Mouse (Mus musculus) heart, postnatal 0 days (tissue): Measurements from ENCODE around the gene Sez6l. TPM values are rescaled to one million over a fixed set of nuclear protein-coding genes. Genes with fewer than 3 reads are reported as not detected.

Experiments used
- ATAC-seq: fragments of 200-750 bp; cut with Nextera tagmentation; 2 replicates; pipeline ENCODE4 v1.8.0; 2017; ENCODE audit warnings: low read depth, moderate number of reproducible peaks, moderate library complexity; ENCODE audit not compliant: insufficient read depth
- DNase-seq: peaks from one replicate; pipeline ENCODE4 v3.0.0-alpha.2; 2016; ENCODE audit warnings: low spot score
- H3K27ac ChIP-seq: fragments of 300-500 bp; sonication (generic); 2 replicates; pipeline ENCODE4 v1.5.1; 2014; ENCODE audit warnings: low read depth, mild to moderate bottlenecking
- H3K27me3 ChIP-seq: fragments of 300-500 bp; sonication (generic); 2 replicates; pipeline ENCODE4 v1.6.1; 2014; ENCODE audit warnings: low read length, mixed read lengths; ENCODE audit not compliant: control insufficient read depth, insufficient read depth
- H3K36me3 ChIP-seq: fragments of 300-500 bp; sonication (generic); replicated peaks from 2 replicates; pipeline ENCODE4 v1.6.1; 2014; ENCODE audit warnings: low read length, mixed read lengths; ENCODE audit not compliant: control insufficient read depth, insufficient read depth
- H3K4me1 ChIP-seq: fragments of 300-500 bp; sonication (generic); 2 replicates; pipeline ENCODE4 v1.6.1; 2014; ENCODE audit warnings: antibody characterized with exemption; ENCODE audit not compliant: control insufficient read depth, insufficient read depth
- H3K4me2 ChIP-seq: fragments of 300-500 bp; sonication (generic); 2 replicates; pipeline ENCODE4 v1.6.1; 2014; ENCODE audit warnings: low read depth, mild to moderate bottlenecking, low read length, moderate library complexity
- H3K4me3 ChIP-seq: fragments of 300-500 bp; sonication (generic); 2 replicates; pipeline ENCODE4 v1.5.1; 2014; ENCODE audit warnings: low read depth, low read length
- H3K9ac ChIP-seq: fragments of 300-500 bp; sonication (generic); replicated peaks from 2 replicates; pipeline ENCODE4 v1.6.1; 2014; ENCODE audit warnings: low read depth, low read length, mixed read lengths
- H3K9me3 ChIP-seq: fragments of 300-500 bp; sonication (generic); replicated peaks from 2 replicates; pipeline ENCODE4 v1.6.1; 2016; ENCODE audit warnings: low read length; ENCODE audit not compliant: control insufficient read depth
- CTCF ChIP-seq: IDR thresholded peaks from 2 replicates; pipeline ENCODE4 v1.5.1; 2016; ENCODE audit warnings: antibody characterized with exemption, control low read depth, low read depth
- EP300 ChIP-seq: IDR thresholded peaks from 2 replicates; pipeline ENCODE4 v1.6.1; 2016; ENCODE audit warnings: antibody characterized with exemption, low read depth
- WGBS: fragments of 180-500 bp; shearing (Covaris S2); extraction: QIAGEN DNeasy Blood & Tissue Kit; methylation state at CpG from one replicate; pipeline ENCODE4 v1.1.7; 2014; 5-methylcytosine and 5-hydroxymethylcytosine counted together
- polyA plus RNA-seq: library from polyadenylated mRNA; unstranded; fragments of >200 nt; fragmentation: Nextera tagmentation; extraction: Ambion mirVana; gene quantifications from 2 replicates; pipeline ENCODE4 v1.2.1, GENCODE M21; 2015
- total RNA-seq: library from RNA; depleted of rRNA; stranded (reverse); fragments of >200 nt; gene quantifications from 2 replicates; pipeline ENCODE4 v1.2.3, GENCODE M21; 2014; ENCODE audit warnings: low replicate concordance

The Sez6l gene
- total and polyA plus RNA-seq, 2 experiments from 2014 or later, result 0.10 TPM; not detected in 1

DNA sequence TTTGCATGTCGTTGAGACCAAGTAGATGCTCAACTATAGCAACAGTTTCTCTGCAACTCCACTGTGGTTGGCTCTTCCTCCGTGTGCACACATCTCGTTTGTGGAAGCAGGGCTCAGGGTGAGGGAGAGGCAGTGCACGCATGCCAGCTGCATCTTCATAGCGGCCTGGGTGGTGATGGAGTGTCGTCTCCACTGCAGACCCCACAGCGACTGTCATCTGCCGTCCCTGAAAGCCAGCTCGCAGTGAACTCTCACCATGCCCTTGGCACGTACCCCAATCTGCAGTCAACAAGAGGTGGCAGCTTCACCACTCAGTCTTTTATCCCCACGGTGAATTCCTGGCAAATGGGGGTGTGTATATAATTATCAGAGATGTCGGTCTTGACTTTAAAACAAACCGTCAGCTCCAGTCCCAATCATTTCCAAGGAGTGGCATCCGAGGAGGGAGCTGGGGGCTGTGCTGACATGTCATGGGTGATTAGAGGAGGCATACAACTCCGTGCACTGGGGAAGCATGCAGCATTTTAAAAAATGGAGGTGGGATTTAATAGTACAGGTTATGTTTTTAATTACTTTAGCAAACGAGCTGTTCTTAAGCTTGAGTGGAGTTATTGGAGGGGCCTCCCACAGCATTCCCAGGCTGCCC, 40.7 kb upstream of the Sez6l start:
- Histone ChIP-seq H3K9ac (no peak overlapping the region), H3K27ac (no peak overlapping the region), H3K9me3 (no peaks in the 10 kb centered on the region), H3K36me3 (no peaks in the 10 kb centered on the region), H3K4me2 (no peak overlapping the region), H3K4me3 (no peak overlapping the region), H3K4me1 (no peaks in the 10 kb centered on the region), H3K27me3 (peaks cover 45% of the 10 kb centered on the region)
- DNase-seq (no peak), ATAC-seq (no peak)
- TF ChIP-seq EP300 (no peak), CTCF (no peak)
- 71% methylated on average over 16 of the region's 16 CpGs for WGBS

DNA sequence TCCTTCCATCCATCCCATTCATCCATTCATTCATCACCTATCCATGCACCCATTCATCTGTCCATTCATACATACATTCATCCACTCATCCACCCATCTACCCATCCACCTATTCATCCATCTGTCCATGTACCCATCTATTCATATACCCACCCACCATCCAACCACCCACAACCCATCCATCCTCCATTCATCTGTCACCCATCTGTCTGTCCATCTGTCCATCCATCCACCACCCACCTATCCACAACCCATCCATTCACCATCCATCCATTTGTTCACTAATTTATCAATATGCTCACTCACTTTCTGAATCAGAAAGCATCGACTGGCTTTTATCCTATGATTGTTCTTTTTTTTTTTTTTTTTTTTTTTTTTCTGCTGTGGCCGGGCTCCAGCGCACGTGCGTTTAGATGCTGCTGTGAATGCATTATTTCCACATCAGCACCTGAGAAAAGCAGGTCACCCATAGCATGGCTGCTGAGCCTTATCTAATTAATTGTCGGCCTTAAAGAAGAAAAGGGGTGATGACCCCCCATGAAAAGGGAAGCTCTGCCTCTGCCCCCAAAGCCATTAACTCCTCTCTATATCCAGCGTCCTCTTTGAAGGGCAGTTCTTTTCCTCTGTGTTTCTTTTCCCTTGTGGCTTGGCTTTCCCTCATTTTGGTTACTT, 39.1 kb upstream of the Sez6l start:
- H3K36me3 ChIP-seq, result no peaks in the 10 kb centered on the region
- no peak overlapping the region for H3K27ac ChIP-seq
- peaks cover 32% of the 10 kb centered on the region for H3K27me3 ChIP-seq
- 82% methylated on average over 7 of the region's 7 CpGs for WGBS
- DNase-seq (no peak), ATAC-seq (no peak)
- no peak overlapping the region for H3K4me2 ChIP-seq
- TF ChIP-seq CTCF, result no peak
- TF ChIP-seq EP300, result no peak
- H3K9me3 ChIP-seq, result no peaks in the 10 kb centered on the region
- H3K4me1 ChIP-seq, result no peaks in the 10 kb centered on the region
- H3K4me3 ChIP-seq, result no peak overlapping the region
- no peak overlapping the region for H3K9ac ChIP-seq

DNA sequence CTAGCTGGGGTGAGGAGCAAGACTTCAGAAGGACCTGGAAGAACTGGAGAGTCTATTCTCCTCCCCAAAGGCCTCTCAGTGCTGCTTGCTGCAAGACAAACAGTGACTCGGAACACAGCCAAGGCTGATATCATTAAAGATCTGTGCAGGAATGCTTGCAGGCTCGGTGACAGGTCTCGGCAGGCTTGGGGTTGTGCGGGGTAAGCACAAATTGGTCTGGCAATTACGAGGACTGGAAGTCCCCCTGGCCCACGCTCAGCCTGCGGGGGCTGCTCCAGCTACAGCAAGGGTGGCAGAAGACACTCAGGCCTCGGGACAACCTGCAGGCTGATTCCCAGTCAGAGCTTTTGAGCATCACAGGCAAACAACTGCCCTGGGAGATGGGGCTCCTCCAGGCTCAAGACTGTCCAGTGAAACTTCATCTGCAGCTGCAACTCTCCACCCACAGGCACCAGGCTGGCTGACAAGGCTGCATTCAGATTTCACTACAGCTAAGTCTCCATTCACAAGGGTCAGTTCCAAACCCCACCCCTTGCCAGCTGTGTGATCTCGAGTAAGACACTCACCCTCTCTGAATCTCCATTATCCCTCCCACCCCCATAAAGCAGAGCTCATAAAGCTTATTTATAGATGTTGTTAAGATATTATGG, 31.0 kb upstream of the Sez6l start:
- no peaks in the 10 kb centered on the region for H3K4me1 ChIP-seq
- TF ChIP-seq EP300, result no peak
- TF ChIP-seq CTCF, result no peak
- no peak overlapping the region for H3K9ac ChIP-seq
- H3K36me3 ChIP-seq, result no peaks in the 10 kb centered on the region
- H3K9me3 ChIP-seq, result no peaks in the 10 kb centered on the region
- no peak overlapping the region for H3K4me3 ChIP-seq
- H3K27me3 ChIP-seq, result peaks cover 31% of the 10 kb centered on the region
- no peak overlapping the region for H3K4me2 ChIP-seq
- ATAC-seq (no peak), DNase-seq (no peak)
- WGBS, result 37% methylated on average over 9 of the region's 9 CpGs
- no peak overlapping the region for H3K27ac ChIP-seq

DNA sequence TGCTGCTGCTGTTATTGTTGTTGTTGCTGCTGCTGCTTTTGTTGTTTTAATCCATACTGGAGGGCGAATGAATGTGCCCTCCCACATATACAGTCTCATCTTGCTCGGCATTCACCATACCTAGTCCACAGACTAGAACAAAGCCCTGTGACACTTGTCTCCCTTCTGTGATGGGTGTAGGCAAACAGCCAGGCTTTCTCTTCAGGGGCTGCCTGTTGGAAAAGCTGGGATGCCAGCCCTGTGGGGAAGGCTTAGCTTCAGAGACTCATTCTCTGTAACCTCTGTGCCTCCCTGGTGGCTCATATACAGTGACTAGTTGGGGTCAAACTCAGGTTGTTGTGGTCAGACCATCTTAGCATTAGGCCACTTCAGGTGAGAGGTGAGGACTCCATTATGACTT, 30.1 kb upstream of the Sez6l start:
- WGBS, result 75% methylated on average over 2 of the region's 2 CpGs
- no peak overlapping the region for H3K27ac ChIP-seq
- H3K27me3 ChIP-seq, result peaks cover 38% of the 10 kb centered on the region
- ATAC-seq (no peak), DNase-seq (no peak)
- TF ChIP-seq EP300 (no peak), CTCF (no peak)
- no peak overlapping the region for H3K9ac ChIP-seq
- H3K4me2 ChIP-seq, result no peak overlapping the region
- H3K4me3 ChIP-seq, result no peak overlapping the region
- H3K4me1 ChIP-seq, result no peaks in the 10 kb centered on the region
- no peaks in the 10 kb centered on the region for H3K36me3 ChIP-seq
- no peaks in the 10 kb centered on the region for H3K9me3 ChIP-seq

DNA sequence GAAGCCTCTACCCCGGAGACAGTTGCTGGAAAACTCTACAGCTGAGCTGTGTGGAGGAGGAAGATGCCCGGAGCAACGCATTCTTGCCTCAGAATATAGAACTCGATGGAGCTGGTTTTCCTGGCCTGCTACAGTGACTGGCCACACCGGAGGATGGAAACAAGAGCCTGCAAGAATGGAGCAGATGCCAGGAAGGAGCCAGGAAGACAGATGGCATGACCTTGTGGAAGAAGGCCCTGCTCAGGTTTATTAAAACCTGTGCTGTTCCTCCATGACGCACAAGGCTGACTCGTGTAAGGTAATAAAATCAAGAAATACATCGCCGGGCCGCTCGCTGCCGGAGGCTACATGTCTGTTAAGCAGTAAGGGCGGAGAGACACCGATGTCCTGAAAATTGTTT, 28.4 kb upstream of the Sez6l start:
- ATAC-seq (no peak), DNase-seq (no peak)
- no peak overlapping the region for H3K4me2 ChIP-seq
- H3K27me3 ChIP-seq, result peaks cover 42% of the 10 kb centered on the region; the same call in 1 of the 2 replicates
- H3K4me1 ChIP-seq, result no peaks in the 10 kb centered on the region
- 83% methylated on average over 14 of the region's 14 CpGs for WGBS
- H3K4me3 ChIP-seq, result no peak overlapping the region
- no peaks in the 10 kb centered on the region for H3K9me3 ChIP-seq
- no peak overlapping the region for H3K27ac ChIP-seq
- TF ChIP-seq EP300 (no peak), CTCF (no peak)
- no peak overlapping the region for H3K9ac ChIP-seq
- no peaks in the 10 kb centered on the region for H3K36me3 ChIP-seq
